Mouse (Mus musculus): ENCODE data around the gene Dact3. TPM values are rescaled to one million over a fixed set of nuclear protein-coding genes. Genes with fewer than 3 reads are reported as not detected.

Gene Dact3
- total and polyA plus RNA-seq, 3 experiments, result 0.31 to 2.1 TPM; not detected in 1

DNA sequence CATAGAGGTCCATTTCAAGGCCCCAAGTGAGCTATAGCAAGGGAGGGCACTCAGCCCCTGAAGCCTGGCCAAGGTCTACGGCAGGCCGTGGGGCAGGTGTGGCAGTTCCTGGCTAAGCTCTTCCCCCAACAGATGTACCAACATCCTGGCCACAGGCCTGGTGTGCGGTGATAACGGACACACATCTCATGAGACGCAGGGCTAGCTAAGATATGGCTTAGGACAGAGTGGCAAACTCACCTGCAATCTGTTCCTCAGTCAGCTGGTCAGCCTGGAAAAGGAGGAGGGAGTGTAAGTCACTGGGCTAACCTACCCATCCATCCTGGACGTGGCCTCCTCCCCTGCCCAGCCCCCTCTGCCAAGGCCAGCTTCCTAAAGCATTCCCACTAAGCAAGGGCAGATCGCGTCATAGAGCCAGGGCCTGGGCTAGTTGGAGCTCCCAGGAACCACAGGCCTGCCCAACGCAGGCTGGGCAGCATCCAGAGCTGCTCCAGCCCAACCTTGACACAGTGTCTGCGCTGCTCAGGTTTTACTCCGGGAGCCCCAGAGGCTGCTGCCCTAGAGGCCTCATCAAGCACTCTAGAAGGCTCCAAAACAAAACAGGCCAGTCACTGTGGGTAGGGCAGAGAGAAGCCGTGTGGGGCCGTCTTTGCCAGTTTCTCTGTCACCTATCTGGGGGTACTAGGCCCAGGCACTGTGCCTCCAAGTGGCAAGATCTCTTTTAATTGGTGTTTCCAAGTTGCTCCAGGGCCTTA lies 44.5 kb downstream of the Dact3 start:
- peaks cover 0 to 10% of the 10 kb centered on the region in 2 experiments; a peak in 2 of 4 replicates for H3K36me3 ChIP-seq (ENCODE audit: control insufficient read depth in 1 of 2, insufficient read depth in 2 of 2, low read length in 2 of 2)
- H3K27me3 ChIP-seq (ENCODE audit: control insufficient read depth in 1 of 2, insufficient read depth in 2 of 2, low read length in 2 of 2), result no peaks in the 10 kb centered on the region
- no peak overlapping the region for H3K27ac ChIP-seq (ENCODE audit: control insufficient read depth, low read depth, low read length)
- H3K4me3 ChIP-seq (ENCODE audit: control insufficient read depth in 1 of 2, insufficient read depth in 1 of 2, low read depth in 2 of 2, low read length in 2 of 2), result no peak overlapping the region
- DNase-seq (ENCODE audit: low read depth, low spot score), result no peak
- H3K4me1 ChIP-seq (ENCODE audit: control insufficient read depth in 1 of 2, insufficient read depth in 2 of 2, low read length in 2 of 2), result peaks cover 0 to 10% of the 10 kb centered on the region in 2 experiments; a peak in 3 of 4 replicates
- H3K79me2 ChIP-seq (ENCODE audit: control insufficient read depth, insufficient read depth, low read length, poor library complexity), result peaks cover 43% of the 10 kb centered on the region
- no peak overlapping the region for H3K9ac ChIP-seq (ENCODE audit: control insufficient read depth, low read depth, low read length, poor library complexity, severe bottlenecking)
- no peaks in the 10 kb centered on the region for H3K9me3 ChIP-seq (replicated peaks; ENCODE audit: insufficient read depth, low read length)
- no peak for TF ChIP-seq MEF2A (IDR thresholded peaks at IDR 0.05; ENCODE audit: extremely low read depth, insufficient replicate concordance, low read depth, low read length, poor library complexity, severe bottlenecking)
- peak; percentile 52 for TF ChIP-seq TAL1 (IDR thresholded peaks at IDR 0.05; ENCODE audit: low read length)
- no peak for TF ChIP-seq CHD1 (IDR thresholded peaks at IDR 0.05; ENCODE audit: low read depth, low read length)
- TF ChIP-seq EP300 (IDR thresholded peaks at IDR 0.05; ENCODE audit: low read depth in 1 of 2, low read length in 2 of 2), result 0 out of 4 replicates have a peak, but pooled peaks of 1 of the 2 experiments have one; percentile 19
- TF ChIP-seq TCF12 (IDR thresholded peaks at IDR 0.05; ENCODE audit: low read depth, low read length), result peak; percentile 26; the same call in 1 of the 2 replicates
- no peak for TF ChIP-seq CTCF (IDR thresholded peaks at IDR 0.05 in 2 of 3, conservative IDR thresholded peaks at IDR 0.05 in 1 of 3; ENCODE audit: control insufficient read depth in 1 of 3, insufficient read depth in 1 of 3, low read depth in 2 of 3, low read length in 3 of 3, poor library complexity in 1 of 3, severe bottlenecking in 1 of 3)

DNA sequence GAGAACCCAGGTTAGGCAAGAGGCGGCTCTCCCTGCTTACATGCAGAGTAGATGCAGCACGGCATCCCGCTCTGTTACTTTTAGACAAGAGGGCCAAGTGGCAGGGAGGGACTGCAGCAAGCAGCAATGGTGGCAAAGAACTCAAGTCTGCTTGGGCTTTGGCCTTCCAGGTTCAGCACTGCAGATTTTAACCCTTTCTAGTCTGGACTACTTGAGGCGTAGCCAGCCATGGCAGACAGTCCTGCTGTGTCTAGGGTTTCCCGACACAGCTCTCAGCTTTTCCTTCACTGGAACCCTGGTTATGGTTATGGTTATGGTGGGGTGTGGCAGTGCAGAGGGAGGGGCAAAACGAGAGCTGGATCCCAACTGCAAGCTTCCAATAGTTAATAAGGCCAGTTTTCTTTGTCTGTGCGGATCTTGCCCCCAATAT lies 45.0 kb downstream of the Dact3 start:
- no peak for DNase-seq (ENCODE audit: low read depth, low spot score)
- peaks cover 0 to 13% of the 10 kb centered on the region in 2 experiments; a peak in 3 of 4 replicates for H3K4me1 ChIP-seq (ENCODE audit: control insufficient read depth in 1 of 2, insufficient read depth in 2 of 2, low read length in 2 of 2)
- peaks cover 0 to 13% of the 10 kb centered on the region in 2 experiments; a peak in 2 of 4 replicates for H3K36me3 ChIP-seq (ENCODE audit: control insufficient read depth in 1 of 2, insufficient read depth in 2 of 2, low read length in 2 of 2)
- no peak overlapping the region for H3K9ac ChIP-seq (ENCODE audit: control insufficient read depth, low read depth, low read length, poor library complexity, severe bottlenecking)
- H3K27me3 ChIP-seq (ENCODE audit: control insufficient read depth in 1 of 2, insufficient read depth in 2 of 2, low read length in 2 of 2), result no peaks in the 10 kb centered on the region
- no peaks in the 10 kb centered on the region for H3K9me3 ChIP-seq (replicated peaks; ENCODE audit: insufficient read depth, low read length)
- no peak overlapping the region for H3K4me3 ChIP-seq (ENCODE audit: control insufficient read depth in 1 of 2, insufficient read depth in 1 of 2, low read depth in 2 of 2, low read length in 2 of 2)
- TF ChIP-seq KAT2A (conservative IDR thresholded peaks at IDR 0.05; ENCODE audit: low read depth, low read length) (no peak), USF2 (IDR thresholded peaks at IDR 0.05; ENCODE audit: borderline replicate concordance in 1 of 2, insufficient read depth in 1 of 2, low read depth in 1 of 2, low read length in 2 of 2) (no peak), POLR2A (IDR thresholded peaks at IDR 0.05; ENCODE audit: control insufficient read depth in 1 of 2, insufficient read depth in 1 of 2, low read depth in 1 of 2, low read length in 2 of 2, poor library complexity in 1 of 2) (no peak), MAZ (IDR thresholded peaks at IDR 0.05; ENCODE audit: low read depth, low read length) (no peak), POLR2AphosphoS2 (IDR thresholded peaks at IDR 0.05; ENCODE audit: low read length) (no peak), EP300 (IDR thresholded peaks at IDR 0.05; ENCODE audit: low read depth in 1 of 2, low read length in 2 of 2) (no peak), JUND (IDR thresholded peaks at IDR 0.05; ENCODE audit: low read depth, low read length) (no peak), CTCF (IDR thresholded peaks at IDR 0.05 in 2 of 3, conservative IDR thresholded peaks at IDR 0.05 in 1 of 3; ENCODE audit: control insufficient read depth in 1 of 3, insufficient read depth in 1 of 3, low read depth in 2 of 3, low read length in 3 of 3, poor library complexity in 1 of 3, severe bottlenecking in 1 of 3) (no peak)
- no peak overlapping the region for H3K27ac ChIP-seq (ENCODE audit: control insufficient read depth, low read depth, low read length)
- H3K79me2 ChIP-seq (ENCODE audit: control insufficient read depth, insufficient read depth, low read length, poor library complexity), result peaks cover 43% of the 10 kb centered on the region

Data from MEL (cell line).